Mouse (Mus musculus): ENCODE data around the gene Oas1a. TPM values are rescaled to one million over a fixed set of nuclear protein-coding genes. Genes with fewer than 3 reads are reported as not detected.

Oas1a gene
- polyA plus RNA-seq, 1 experiment = 5.6 TPM

Other genes starting within 250 kb of the Oas1a start
- 6.1 and 7.0 TPM in 2 replicates for gene Dtx1, start 195.6 kb downstream of the Oas1a start, polyA plus RNA-seq (2012; rRNA removed)
- gene Oas2, start 157.7 kb downstream of the Oas1a start, polyA plus RNA-seq (2012; rRNA removed) = 3.4 and 5.4 TPM in 2 replicates
- 0.58 and 0.72 TPM in 2 replicates for gene Oas3, start 129.9 kb downstream of the Oas1a start, polyA plus RNA-seq (2012; rRNA removed)
- gene Oas1e, start 112.0 kb downstream of the Oas1a start, polyA plus RNA-seq (2012; rRNA removed) = not detected in 2 replicates
- gene Oas1c, start 95.0 kb downstream of the Oas1a start, polyA plus RNA-seq (2012; rRNA removed) = 2.7 and 4.1 TPM in 2 replicates
- gene Oas1f, start 60.2 kb downstream of the Oas1a start, polyA plus RNA-seq (2012; rRNA removed) = 0.08 TPM in 1 of 2 replicates, not detected in the other
- not detected in 2 replicates for gene Oas1h, start 46.1 kb downstream of the Oas1a start, polyA plus RNA-seq (2012; rRNA removed)
- gene Oas1g, start 19.9 kb downstream of the Oas1a start, polyA plus RNA-seq (2012; rRNA removed) = 1.4 and 3.0 TPM in 2 replicates
- not detected in 2 replicates for gene Oas1d, start 7.0 kb upstream of the Oas1a start, polyA plus RNA-seq (2012; rRNA removed)
- gene Rph3a, start 102.6 kb upstream of the Oas1a start, polyA plus RNA-seq (2012; rRNA removed) = not detected in 2 replicates